Mouse (Mus musculus): Measurements from ENCODE around the gene Slc38a1.

- TF ChIP-seq CTCF (IDR thresholded peaks at IDR 0.05; ENCODE audit: low read depth): no peak
- no peak for TF ChIP-seq EP300 (IDR thresholded peaks at IDR 0.05; ENCODE audit: low read depth)
Observed at GRCm38 (mm10) chr15:96593457-96593856, 49.3 kb downstream of the Slc38a1 start.

All from heart, postnatal 0 days (tissue).